Mouse (Mus musculus) layer of hippocampus, adult 11-12 months (tissue): Measurements from ENCODE around the gene Arhgap11a.
A peak's percentile ranks its signal among the peaks of the same experiment; 100 is the strongest.

Experiments
- DNase-seq: peaks from one replicate; pipeline ENCODE4 v3.0.0; 2022; ENCODE audit warnings: low spot score

Arhgap11a gene

GRCm38 (mm10) chr2:113848245-113849121 is at the start of gene Arhgap11a:
Gene Arhgap11a, minus strand, starts transcription at chr2:113848661.
- DNase-seq: peak; percentile 92

GRCm38 (mm10) chr2:113893385-113894122 is 45.1 kb upstream of the Arhgap11a start:
- DNase-seq: no peak

- DNase-seq: no peak
Observed at GRCm38 (mm10) chr2:113887166-113887565, 38.7 kb upstream of the Arhgap11a start.

GRCm38 (mm10) chr2:113886061-113886460 is 37.6 kb upstream of the Arhgap11a start:
- DNase-seq: no peak

- no peak for DNase-seq
Observed at GRCm38 (mm10) chr2:113870115-113870514, 21.7 kb upstream of the Arhgap11a start.

- no peak for DNase-seq
Observed at GRCm38 (mm10) chr2:113868404-113868803, 19.9 kb upstream of the Arhgap11a start.

- no peak for DNase-seq
Observed at GRCm38 (mm10) chr2:113866155-113866554, 17.7 kb upstream of the Arhgap11a start.

- DNase-seq: no peak
Observed at GRCm38 (mm10) chr2:113849141-113849540, 680 bp upstream of the Arhgap11a start.

GRCm38 (mm10) chr2:113847678-113848244 is 700 bp downstream of the Arhgap11a start:
- no peak for DNase-seq

- DNase-seq: no peak
Observed at GRCm38 (mm10) chr2:113845081-113845480, 3.4 kb downstream of the Arhgap11a start.

GRCm38 (mm10) chr2:113841656-113842437 is 6.6 kb downstream of the Arhgap11a start:
- no peak for DNase-seq

- no peak for DNase-seq
Observed at GRCm38 (mm10) chr2:113839488-113839887, 9.0 kb downstream of the Arhgap11a start.

GRCm38 (mm10) chr2:113835219-113835618 is 13.2 kb downstream of the Arhgap11a start:
- no peak for DNase-seq

GRCm38 (mm10) chr2:113828943-113829882 is 19.2 kb downstream of the Arhgap11a start, which contains the start of gene Scg5:
Gene Scg5, minus strand, starts transcription at chr2:113829121.
- DNase-seq: peak; percentile 77

GRCm38 (mm10) chr2:113828086-113828942 is 20.1 kb downstream of the Arhgap11a start:
- no peak for DNase-seq

- no peak for DNase-seq
Observed at GRCm38 (mm10) chr2:113823909-113824308, 24.6 kb downstream of the Arhgap11a start.

GRCm38 (mm10) chr2:113822367-113822766 is 26.1 kb downstream of the Arhgap11a start:
- DNase-seq: no peak

GRCm38 (mm10) chr2:113821176-113821734 is 27.2 kb downstream of the Arhgap11a start:
- DNase-seq: no peak

GRCm38 (mm10) chr2:113820117-113820516 is 28.3 kb downstream of the Arhgap11a start:
- no peak for DNase-seq
